Mouse (Mus musculus) gastrocnemius, postnatal 14 days (tissue): ENCODE results near the gene Gse1. TPM values are rescaled to one million over a fixed set of nuclear protein-coding genes. Genes with fewer than 3 reads are reported as not detected.

Experiments
- DNase-seq: peaks from one replicate; pipeline ENCODE4 v3.0.0; 2021; ENCODE audit warnings: mixed read lengths
- intact Hi-C: fragments of 180-260 bp; cut with DNase I; formaldehyde crosslinking; loops from one replicate; pipeline ENCODE4 v1.15.1; 2025; ENCODE audit warnings: low total_unique reads
- total RNA-seq, 2 experiments: library from RNA; stranded (reverse); gene quantifications; 2 replicates each; pipeline ENCODE4 v1.2.3; 2021

Gene Gse1
- total RNA-seq, 2 experiments from 2014 or later: 22.7 to 28.7 TPM

DNA sequence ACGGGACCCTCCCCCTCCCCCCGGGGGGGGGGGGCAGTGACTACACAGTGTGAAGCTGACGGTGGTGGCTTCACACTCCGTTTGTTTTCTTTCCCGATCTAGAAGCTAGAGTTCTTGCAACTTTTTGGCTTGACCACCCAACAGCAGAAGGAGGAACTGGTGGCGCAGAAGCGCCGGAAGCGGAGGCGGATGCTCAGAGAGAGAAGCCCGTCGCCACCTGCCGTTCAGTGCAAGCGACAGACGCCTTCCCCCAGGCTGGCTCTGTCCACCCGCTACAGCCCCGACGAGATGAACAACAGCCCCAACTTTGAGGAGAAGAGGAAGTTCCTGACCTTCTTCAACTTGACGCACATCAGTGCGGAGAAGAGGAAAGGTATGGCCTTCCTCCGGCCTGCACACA, 344.3 kb downstream of the Gse1 start:
- no peak for DNase-seq
- intact Hi-C loops: no loop called here

DNA sequence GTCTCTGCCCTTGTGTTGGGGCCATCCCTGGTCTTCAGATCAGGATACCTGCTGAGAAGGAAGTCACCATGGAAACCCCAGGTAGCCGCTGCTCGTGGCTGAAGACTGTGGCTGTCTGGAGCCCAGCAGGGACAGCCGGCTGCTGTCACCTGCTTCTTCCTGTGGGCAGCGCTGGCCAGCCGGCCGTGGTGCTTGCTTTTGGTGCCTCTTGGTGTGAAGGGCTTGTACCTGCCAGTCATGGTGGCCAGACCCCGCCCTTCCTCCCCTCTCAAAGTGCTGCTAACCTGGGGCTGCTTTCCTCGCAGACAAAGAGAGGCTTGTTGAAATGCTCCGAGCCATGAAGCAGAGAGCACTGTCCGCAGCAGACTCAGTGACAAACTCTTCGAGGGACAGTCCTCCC, 345.6 kb downstream of the Gse1 start:
- intact Hi-C loops: no loop called here
- no peak for DNase-seq

- intact Hi-C loops: no loop called here
- DNase-seq: no peak
Measured at GRCm38 (mm10) chr8:120574941-120575340, 346.7 kb downstream of the Gse1 start.

- intact Hi-C loops: no loop called here
- DNase-seq: no peak
Measured at GRCm38 (mm10) chr8:120575801-120576200, 347.5 kb downstream of the Gse1 start.

DNA sequence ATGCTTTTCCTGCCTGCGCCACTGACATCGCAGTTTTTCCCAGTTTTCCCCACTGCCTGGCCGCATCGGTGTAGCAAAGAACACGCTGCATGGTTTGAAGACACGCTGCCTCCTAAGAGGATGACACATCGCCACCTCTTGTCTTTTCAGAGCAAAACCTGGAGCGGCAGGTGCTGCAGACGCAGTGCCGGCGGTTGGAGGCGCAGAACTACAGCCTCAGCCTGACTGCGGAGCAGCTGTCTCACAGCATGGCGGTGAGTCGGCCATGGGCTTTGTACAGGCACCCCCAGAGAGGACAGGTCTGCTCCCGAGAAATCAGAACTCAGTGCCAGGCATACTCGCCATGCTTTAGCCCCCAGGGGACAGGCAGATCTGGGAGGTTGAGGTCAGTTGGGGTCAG, 349.6 kb downstream of the Gse1 start:
- intact Hi-C loops: no loop called here
- DNase-seq: no peak

GRCm38 (mm10) chr8:120580336-120581000, 352.2 kb downstream of the Gse1 start:
- DNase-seq: no peak
- intact Hi-C loops: no loop called here

- no peak for DNase-seq
- intact Hi-C loops: no loop called here
Measured at GRCm38 (mm10) chr8:120581329-120581728, 353.1 kb downstream of the Gse1 start.

DNA sequence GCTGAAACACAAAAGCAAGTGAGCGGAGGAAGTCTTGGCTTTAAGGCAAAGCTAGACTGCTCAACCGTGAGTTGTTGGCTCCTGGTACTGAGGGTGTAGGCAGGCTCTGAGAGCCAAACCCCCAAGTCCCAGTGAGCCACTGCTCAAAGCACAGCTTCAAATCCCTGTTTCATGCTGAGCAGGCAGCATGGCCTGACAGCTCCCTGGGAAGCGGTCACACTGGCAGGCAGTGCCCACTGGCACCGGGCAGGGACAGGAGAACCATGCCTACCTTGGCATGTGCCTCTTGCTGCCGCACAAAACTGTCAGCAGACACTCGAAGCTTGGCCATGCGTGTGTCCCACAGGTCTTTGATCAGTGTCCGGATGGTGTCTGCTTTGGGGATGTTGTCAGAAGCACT, 353.6 kb downstream of the Gse1 start:
- intact Hi-C loops: no loop called here
- no peak for DNase-seq

- no peak for DNase-seq
Measured at GRCm38 (mm10) chr8:120585521-120585920, 357.3 kb downstream of the Gse1 start.

DNA sequence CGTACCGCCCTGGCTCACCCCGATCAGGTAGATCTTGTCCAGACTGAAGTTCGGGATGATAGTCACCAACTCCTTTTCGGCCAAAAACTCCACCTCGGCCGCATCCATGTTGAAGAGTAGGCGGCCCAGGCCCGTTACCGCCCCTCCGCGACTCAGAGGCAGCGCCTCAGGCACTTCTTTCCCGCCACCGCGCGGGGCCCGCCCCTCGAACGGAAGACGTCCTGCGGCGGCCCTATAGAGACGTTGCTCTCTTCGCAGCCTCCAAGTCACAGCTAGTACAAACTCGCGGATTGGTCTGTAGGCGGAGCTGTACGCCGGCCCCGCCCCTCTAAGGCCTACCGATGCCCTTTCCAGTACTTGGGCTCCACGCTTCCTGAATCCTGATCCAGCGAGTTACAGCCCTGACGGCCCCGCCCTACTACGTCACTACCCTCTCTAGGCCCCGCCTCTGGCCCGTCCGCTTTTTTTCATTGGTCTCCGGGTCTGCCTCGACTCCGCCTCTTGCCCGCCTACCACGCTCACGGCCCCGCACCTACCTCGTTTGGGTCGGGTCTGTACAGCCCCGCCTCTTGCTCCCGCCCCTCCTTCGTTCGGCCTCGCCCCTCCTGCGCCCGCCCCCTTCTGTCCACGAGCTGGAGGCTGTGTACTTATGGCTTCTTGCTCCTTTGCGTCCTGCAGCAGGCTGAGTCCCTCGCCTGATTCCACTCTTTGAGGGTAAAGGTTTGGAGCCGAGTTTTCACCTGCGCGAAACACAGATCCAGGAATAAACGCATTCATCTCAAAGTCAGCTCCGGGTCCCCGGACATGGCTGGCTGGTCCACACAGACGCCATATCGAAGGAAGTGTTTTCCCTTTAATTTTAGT, 360.9 kb downstream of the Gse1 start, which contains the start of gene Gins2:
Gins2 (minus strand) TSS at position 397 of the 864 bp plus-strand sequence.
- peak; percentile 98 for DNase-seq

More at GRCm38 (mm10) chr8:120585521-120585920, 357.3 kb downstream of the Gse1 start:
- intact Hi-C loops: no loop called here

GRCm38 (mm10) chr8:120589921-120590320, 361.7 kb downstream of the Gse1 start:
- intact Hi-C loops: loop anchor here (10.0 kb wide), 1 partner anchor 415 kb away; the partner anchor contains the start of gene Fam92b
- DNase-seq: peak; percentile 48

More for the DNA sequence above, 360.9 kb downstream of the Gse1 start, which contains the start of gene Gins2:
- intact Hi-C loops: no loop called here

GRCm38 (mm10) chr8:120591587-120592292, 363.5 kb downstream of the Gse1 start:
- intact Hi-C loops: loop anchor here (10.0 kb wide), 1 partner anchor 417 kb away; the partner anchor contains the start of gene Fam92b
- no peak for DNase-seq

- intact Hi-C loops: loop anchor here (10.0 kb wide), 1 partner anchor 420 kb away; the partner anchor contains the start of gene Fam92b
- DNase-seq: no peak
Measured at GRCm38 (mm10) chr8:120594571-120594970, 366.3 kb downstream of the Gse1 start.

- DNase-seq: peak; percentile 39
- intact Hi-C loops: loop anchor here (10.0 kb wide), 1 partner anchor 421 kb away; the partner anchor contains the start of gene Fam92b
Measured at GRCm38 (mm10) chr8:120595963-120596362, 367.7 kb downstream of the Gse1 start.

DNA sequence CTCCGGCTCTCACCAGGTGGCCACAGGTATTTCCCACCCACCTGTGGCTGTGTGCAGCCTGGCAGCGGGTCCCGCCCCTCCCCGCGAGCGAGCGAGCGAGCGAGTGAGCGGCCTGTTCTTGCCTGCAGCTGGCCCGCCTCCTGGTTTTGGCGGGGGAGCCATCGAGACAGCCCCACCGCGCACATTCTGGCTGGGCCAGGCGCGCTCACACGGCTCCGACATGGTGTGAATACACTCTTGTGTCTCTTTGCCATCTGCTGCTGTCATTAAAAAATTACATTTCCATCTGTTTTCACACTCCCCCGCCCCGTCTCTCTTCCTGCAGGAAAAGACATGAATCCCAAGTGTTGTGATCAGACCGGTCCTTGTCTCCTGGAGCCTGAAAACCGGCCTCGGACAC, 370.3 kb downstream of the Gse1 start:
- DNase-seq: peak; percentile 58
- intact Hi-C loops: loop anchor here (10.0 kb wide), 1 partner anchor 424 kb away; the partner anchor contains the start of gene Fam92b

- DNase-seq: peak; percentile 83
- intact Hi-C loops: loop anchor here (10.0 kb wide), 1 partner anchor 425 kb away; the partner anchor contains the start of gene Fam92b
Measured at GRCm38 (mm10) chr8:120599504-120599903, 371.2 kb downstream of the Gse1 start.

GRCm38 (mm10) chr8:120602672-120603071, 374.4 kb downstream of the Gse1 start:
- intact Hi-C loops: no loop called here
- DNase-seq: no peak

- DNase-seq: no peak
- intact Hi-C loops: no loop called here
Measured at GRCm38 (mm10) chr8:120607460-120607859, 379.2 kb downstream of the Gse1 start.

GRCm38 (mm10) chr8:120607885-120608284, 379.6 kb downstream of the Gse1 start:
- intact Hi-C loops: no loop called here
- DNase-seq: peak; percentile 75

DNA sequence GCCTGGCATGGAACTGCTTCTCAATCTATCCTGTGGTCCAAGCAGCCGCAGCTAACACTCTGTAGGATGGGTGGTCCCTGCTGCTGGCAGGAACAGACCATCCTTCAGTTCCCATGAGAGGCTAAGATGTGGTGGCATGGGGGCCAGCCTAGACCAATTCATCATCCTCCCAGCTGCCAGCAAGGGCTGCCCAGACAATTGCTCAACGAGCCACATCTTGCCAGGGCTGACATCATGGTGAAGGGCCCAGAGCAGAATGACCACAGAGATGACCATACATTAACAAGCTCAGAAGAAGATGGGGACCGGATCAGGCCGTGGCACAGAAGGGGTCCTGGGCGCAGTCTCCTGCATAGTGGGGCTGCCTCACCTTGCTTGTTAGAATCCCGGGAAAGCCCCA, 382.6 kb downstream of the Gse1 start:
- DNase-seq: no peak
- intact Hi-C loops: no loop called here
